Mouse (Mus musculus): Measurements from ENCODE around the gene Mfsd9. TPM values are rescaled to one million over a fixed set of nuclear protein-coding genes. Genes with fewer than 3 reads are reported as not detected.
A peak's percentile ranks its signal among the peaks of the same experiment; 100 is the strongest.

The Mfsd9 gene
- polyA plus RNA-seq (2014; fragmentation: Nextera tagmentation; extraction: Ambion mirVana) = 4.2 and 4.6 TPM in 2 replicates

DNA sequence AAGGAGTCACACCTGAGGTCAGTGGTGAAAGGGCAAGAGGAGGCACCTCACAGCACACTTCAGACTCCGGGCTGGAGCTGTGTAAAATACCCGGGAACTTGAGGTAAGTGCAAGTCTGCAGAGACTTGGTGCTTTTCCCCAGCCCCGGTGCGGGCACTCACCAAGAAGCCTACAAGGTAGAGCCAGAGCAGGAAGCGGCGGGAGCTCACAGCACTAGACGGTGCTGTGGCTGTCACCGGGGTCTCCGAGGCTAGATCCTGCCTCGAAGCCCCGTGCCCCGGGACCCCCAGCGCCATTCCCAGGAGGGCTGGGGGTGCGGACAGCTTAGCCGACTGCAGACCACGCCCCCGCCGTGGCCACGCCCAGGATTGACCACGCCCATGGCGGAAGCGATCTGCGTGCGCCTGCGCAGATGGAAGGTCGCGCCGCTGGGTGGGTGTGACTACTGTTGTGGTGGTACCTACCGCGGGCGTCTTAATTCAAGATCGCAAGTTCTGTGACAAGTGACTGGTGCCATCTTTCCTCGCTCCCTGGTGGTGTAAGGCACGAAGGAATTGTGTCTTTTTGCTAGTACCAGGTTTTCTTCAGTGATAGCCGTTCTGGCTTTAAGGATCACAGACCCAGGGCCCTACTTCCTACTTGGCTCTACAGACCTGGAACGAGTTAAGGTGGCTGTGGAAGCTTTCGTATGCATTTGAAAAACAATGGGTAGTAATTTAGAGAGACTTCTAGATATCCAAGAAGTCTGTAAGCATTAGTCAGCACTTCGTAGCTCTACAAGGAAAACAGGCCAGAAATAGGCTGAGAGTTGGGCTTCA is at the start of gene Mfsd9:
Gene Mfsd9, minus strand, starts transcription at position 364 of the 818 bp plus-strand sequence.
- no peak within 1 kb of the TSS for H3K27ac ChIP-seq (ENCODE audit: low read depth)

DNA sequence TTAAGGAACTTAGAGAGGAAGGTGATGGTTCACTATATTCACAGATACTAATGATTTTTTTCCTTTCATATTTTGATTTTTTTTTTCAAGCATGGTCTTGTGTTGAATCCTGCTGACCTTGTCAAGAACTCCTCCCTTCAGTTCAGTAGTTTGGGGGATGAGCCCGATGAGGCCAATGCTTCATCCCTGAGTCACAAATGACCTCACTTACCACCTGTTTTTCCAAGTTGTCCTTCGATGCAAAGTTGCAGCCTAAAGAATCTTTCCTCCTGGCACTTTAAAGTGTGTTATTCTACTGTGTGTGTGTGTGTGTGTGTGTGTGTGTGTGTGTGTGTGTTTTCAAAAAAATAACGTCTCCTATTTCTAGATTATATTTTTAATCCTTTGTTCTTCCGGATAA is 45.0 kb upstream of the Mfsd9 start:
- WGBS = 84% methylated on average over 4 of the region's 4 CpGs
- no peak for ATAC-seq (replicated peaks; ENCODE audit: low FRiP score, low TSS enrichment, low read depth)
- no peaks in the 10 kb centered on the region for H3K27me3 ChIP-seq (replicated peaks; ENCODE audit: control insufficient read depth, insufficient read depth, low read length)

More for the DNA sequence above, at the start of gene Mfsd9:
- Histone ChIP-seq H3K9ac (ENCODE audit: low read length) (peak within 1 kb of the TSS; percentile 25), H3K4me2 (ENCODE audit: low read length) (peak within 1 kb of the TSS; percentile 52), H3K27me3 (replicated peaks; ENCODE audit: control insufficient read depth, insufficient read depth, low read length) (no peaks in the 10 kb centered on the region), H3K4me1 (replicated peaks; ENCODE audit: control insufficient read depth, insufficient read depth, low read length) (no peaks in the 10 kb centered on the region; the same call in 1 of the 2 replicates), H3K36me3 (ENCODE audit: control insufficient read depth, insufficient read depth, low read length) (no peaks in the 10 kb centered on the region), H3K4me3 (ENCODE audit: low read depth, low read length) (peak within 1 kb of the TSS; percentile 61), H3K9me3 (ENCODE audit: control insufficient read depth, low read length) (no peaks in the 10 kb centered on the region)
- WGBS = 7% methylated on average over 38 of the region's 38 CpGs
- DNase-seq (ENCODE audit: low spot score) (peak; percentile 99), ATAC-seq (replicated peaks; ENCODE audit: low FRiP score, low TSS enrichment, low read depth) (peak; percentile 94)

DNA sequence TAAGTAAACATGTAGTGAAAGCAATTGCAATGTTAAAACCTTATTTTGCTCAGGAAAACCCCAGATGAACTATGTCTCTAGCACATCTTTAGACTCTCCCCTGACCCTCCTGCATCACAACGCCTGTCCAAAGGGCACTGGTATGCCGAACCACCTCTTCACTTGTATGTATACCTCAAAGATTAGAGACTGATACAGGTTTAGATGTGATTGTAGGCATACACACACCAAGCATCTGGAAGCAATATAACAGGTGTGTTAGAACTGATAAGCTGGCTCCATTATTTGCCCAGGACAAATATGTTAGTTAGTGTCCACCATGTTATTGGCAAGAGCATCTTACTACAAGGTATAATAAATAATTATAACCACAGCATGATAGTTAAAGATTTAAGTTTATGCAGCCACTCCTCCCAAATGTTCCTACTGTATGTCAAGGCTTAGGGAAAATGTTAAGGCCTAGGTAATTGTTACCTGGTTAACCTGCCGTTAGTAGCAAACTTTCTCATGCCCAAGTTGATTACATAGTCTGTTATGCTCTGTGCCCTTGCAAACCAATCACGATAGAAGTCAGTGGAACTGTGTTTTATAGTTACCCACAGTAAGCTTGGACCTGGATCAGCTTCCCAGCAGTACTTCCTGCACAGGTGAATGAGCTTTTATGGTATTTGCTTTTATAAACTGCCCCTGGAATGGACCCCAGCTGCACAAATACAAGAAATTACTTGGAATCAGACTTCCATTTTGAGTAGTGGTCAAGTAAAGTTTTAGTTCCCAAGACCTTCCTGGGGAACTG is 40.4 kb upstream of the Mfsd9 start:
- ATAC-seq (replicated peaks; ENCODE audit: low FRiP score, low TSS enrichment, low read depth) (0 out of 2 replicates have a peak, but pooled peaks have one; percentile 43), DNase-seq (ENCODE audit: low spot score) (no peak)
- no peak overlapping the region for H3K4me2 ChIP-seq (ENCODE audit: low read length)
- no peaks in the 10 kb centered on the region for H3K9me3 ChIP-seq (ENCODE audit: control insufficient read depth, low read length)
- no peaks in the 10 kb centered on the region for H3K27me3 ChIP-seq (replicated peaks; ENCODE audit: control insufficient read depth, insufficient read depth, low read length)
- H3K4me3 ChIP-seq (ENCODE audit: low read depth, low read length) = no peak overlapping the region
- 74% methylated on average over 4 of the region's 4 CpGs for WGBS
- no peaks in the 10 kb centered on the region for H3K36me3 ChIP-seq (ENCODE audit: control insufficient read depth, insufficient read depth, low read length)
- H3K9ac ChIP-seq (ENCODE audit: low read length) = no peak overlapping the region
- H3K4me1 ChIP-seq (replicated peaks; ENCODE audit: control insufficient read depth, insufficient read depth, low read length) = no peaks in the 10 kb centered on the region
- H3K27ac ChIP-seq (ENCODE audit: low read depth) = no peak overlapping the region

More for the DNA sequence above, 45.0 kb upstream of the Mfsd9 start:
- Histone ChIP-seq H3K27ac (ENCODE audit: low read depth) (no peak overlapping the region), H3K4me2 (ENCODE audit: low read length) (no peak overlapping the region), H3K9ac (ENCODE audit: low read length) (no peak overlapping the region), H3K36me3 (ENCODE audit: control insufficient read depth, insufficient read depth, low read length) (no peaks in the 10 kb centered on the region), H3K9me3 (ENCODE audit: control insufficient read depth, low read length) (no peaks in the 10 kb centered on the region), H3K4me1 (replicated peaks; ENCODE audit: control insufficient read depth, insufficient read depth, low read length) (no peaks in the 10 kb centered on the region), H3K4me3 (ENCODE audit: low read depth, low read length) (no peak overlapping the region)
- no peak for DNase-seq (ENCODE audit: low spot score)

DNA sequence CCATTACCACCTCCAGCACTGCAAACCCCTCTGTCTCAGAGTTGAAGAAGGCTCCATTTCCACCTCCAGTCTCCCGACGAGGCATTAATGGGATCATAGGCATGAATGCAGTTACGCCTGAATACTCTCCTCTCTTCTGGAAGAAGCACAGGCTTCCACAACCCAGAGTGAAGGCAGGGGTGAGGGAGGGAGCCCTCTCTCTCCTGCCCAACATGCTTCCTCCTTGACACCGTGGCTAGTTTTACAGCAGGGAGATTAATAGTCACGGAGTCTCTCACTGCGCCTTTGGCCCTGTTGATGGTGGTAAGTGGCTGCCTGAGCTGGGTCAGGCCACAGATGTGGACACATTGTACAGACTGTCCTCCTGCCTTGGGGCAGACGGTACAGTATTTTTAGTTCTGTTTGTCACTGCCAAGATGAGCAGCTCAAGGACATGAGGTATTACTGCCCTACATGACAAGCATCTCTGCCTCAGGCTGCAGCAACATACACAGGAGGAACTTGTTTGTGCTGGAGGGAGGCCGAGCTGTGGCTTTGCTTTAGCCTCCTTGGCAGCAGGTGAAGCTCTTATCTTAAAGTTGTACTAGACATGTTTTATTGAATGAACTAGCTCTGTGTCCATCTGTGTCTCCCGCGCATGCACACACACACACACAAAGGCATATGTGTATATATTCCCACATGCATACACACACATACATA is 38.9 kb upstream of the Mfsd9 start:
- Histone ChIP-seq H3K9me3 (ENCODE audit: control insufficient read depth, low read length) (no peaks in the 10 kb centered on the region), H3K27ac (ENCODE audit: low read depth) (no peak overlapping the region), H3K27me3 (replicated peaks; ENCODE audit: control insufficient read depth, insufficient read depth, low read length) (no peaks in the 10 kb centered on the region), H3K36me3 (ENCODE audit: control insufficient read depth, insufficient read depth, low read length) (no peaks in the 10 kb centered on the region), H3K4me3 (ENCODE audit: low read depth, low read length) (no peak overlapping the region), H3K9ac (ENCODE audit: low read length) (no peak overlapping the region), H3K4me1 (replicated peaks; ENCODE audit: control insufficient read depth, insufficient read depth, low read length) (no peaks in the 10 kb centered on the region), H3K4me2 (ENCODE audit: low read length) (no peak overlapping the region)
- ATAC-seq (replicated peaks; ENCODE audit: low FRiP score, low TSS enrichment, low read depth) (no peak), DNase-seq (ENCODE audit: low spot score) (no peak)
- WGBS = 68% methylated on average over 10 of the region's 10 CpGs

DNA sequence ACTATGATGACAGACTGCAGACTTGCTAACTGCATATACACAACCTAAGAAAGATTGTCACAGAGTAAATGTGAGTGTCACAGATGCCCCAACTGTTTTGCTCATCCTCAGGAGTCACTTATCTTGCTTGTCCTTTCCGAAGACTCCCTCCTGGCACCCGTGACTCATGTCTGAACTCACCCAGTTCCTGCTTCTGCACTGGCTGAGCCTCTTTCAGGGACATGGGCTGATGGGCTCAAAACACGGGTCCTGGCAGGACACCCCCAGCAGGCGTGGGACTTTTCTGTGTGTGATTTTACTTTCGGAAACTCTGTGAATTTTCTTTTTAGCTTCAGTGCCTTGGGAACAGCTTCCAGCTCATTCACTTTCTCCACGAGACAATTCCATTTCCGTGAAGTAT is 35.3 kb upstream of the Mfsd9 start:
- ATAC-seq (replicated peaks; ENCODE audit: low FRiP score, low TSS enrichment, low read depth) (no peak), DNase-seq (ENCODE audit: low spot score) (no peak)
- Histone ChIP-seq H3K4me3 (ENCODE audit: low read depth, low read length) (no peak overlapping the region), H3K27ac (ENCODE audit: low read depth) (no peak overlapping the region), H3K9me3 (ENCODE audit: control insufficient read depth, low read length) (no peaks in the 10 kb centered on the region), H3K27me3 (replicated peaks; ENCODE audit: control insufficient read depth, insufficient read depth, low read length) (no peaks in the 10 kb centered on the region), H3K4me1 (replicated peaks; ENCODE audit: control insufficient read depth, insufficient read depth, low read length) (no peaks in the 10 kb centered on the region), H3K4me2 (ENCODE audit: low read length) (no peak overlapping the region), H3K36me3 (ENCODE audit: control insufficient read depth, insufficient read depth, low read length) (no peaks in the 10 kb centered on the region), H3K9ac (ENCODE audit: low read length) (no peak overlapping the region)
- WGBS = 80% methylated on average over 7 of the region's 7 CpGs

DNA sequence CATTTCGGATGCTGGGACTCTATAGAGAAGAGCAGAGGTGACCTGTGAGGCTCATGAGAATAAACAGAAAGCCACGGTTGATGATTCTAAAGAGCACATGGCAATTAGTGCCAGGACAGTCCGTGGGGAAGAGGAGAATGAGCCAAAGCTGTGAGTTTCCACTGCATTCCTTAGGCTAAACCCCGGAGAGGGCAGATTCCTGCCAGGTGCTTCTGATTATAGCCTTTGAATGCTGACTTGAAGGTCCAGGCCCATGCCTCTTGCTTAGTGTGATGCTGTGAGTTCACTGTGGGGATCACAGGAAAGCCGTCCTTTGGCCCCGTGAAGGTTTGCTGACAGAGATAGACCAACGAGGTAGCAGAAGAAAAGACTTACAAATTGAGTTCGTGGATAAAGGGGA is 34.4 kb upstream of the Mfsd9 start:
- H3K4me1 ChIP-seq (replicated peaks; ENCODE audit: control insufficient read depth, insufficient read depth, low read length) = no peaks in the 10 kb centered on the region
- DNase-seq (ENCODE audit: low spot score) (no peak), ATAC-seq (replicated peaks; ENCODE audit: low FRiP score, low TSS enrichment, low read depth) (no peak)
- 66% methylated on average over 8 of the region's 8 CpGs for WGBS
- no peaks in the 10 kb centered on the region for H3K9me3 ChIP-seq (ENCODE audit: control insufficient read depth, low read length)
- no peaks in the 10 kb centered on the region for H3K27me3 ChIP-seq (replicated peaks; ENCODE audit: control insufficient read depth, insufficient read depth, low read length)
- H3K27ac ChIP-seq (ENCODE audit: low read depth) = no peak overlapping the region
- H3K4me2 ChIP-seq (ENCODE audit: low read length) = no peak overlapping the region
- H3K4me3 ChIP-seq (ENCODE audit: low read depth, low read length) = no peak overlapping the region
- no peak overlapping the region for H3K9ac ChIP-seq (ENCODE audit: low read length)
- H3K36me3 ChIP-seq (ENCODE audit: control insufficient read depth, insufficient read depth, low read length) = no peaks in the 10 kb centered on the region

DNA sequence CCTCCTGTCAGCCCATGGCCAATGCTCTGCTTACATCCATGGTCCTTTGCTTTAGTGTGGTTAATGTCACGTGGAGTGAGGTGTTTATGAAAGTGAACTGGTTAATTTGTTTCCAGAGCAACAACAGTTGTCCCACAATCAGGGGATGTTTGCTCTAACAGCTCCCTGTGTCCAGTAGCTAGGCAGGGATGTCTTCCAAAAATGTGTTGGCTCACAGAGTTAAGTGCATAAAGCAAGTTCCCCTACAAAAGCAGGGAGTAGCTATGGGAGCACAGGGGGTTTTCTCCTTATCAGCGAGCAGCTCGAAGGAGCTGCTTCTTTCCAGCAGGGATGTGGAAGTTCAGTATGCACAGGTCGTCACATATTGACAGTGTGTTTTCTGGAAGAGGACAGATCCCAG is 34.0 kb upstream of the Mfsd9 start:
- Histone ChIP-seq H3K9me3 (ENCODE audit: control insufficient read depth, low read length) (no peaks in the 10 kb centered on the region), H3K27me3 (replicated peaks; ENCODE audit: control insufficient read depth, insufficient read depth, low read length) (no peaks in the 10 kb centered on the region), H3K4me1 (replicated peaks; ENCODE audit: control insufficient read depth, insufficient read depth, low read length) (no peaks in the 10 kb centered on the region), H3K4me2 (ENCODE audit: low read length) (no peak overlapping the region), H3K27ac (ENCODE audit: low read depth) (no peak overlapping the region), H3K4me3 (ENCODE audit: low read depth, low read length) (no peak overlapping the region), H3K9ac (ENCODE audit: low read length) (no peak overlapping the region), H3K36me3 (ENCODE audit: control insufficient read depth, insufficient read depth, low read length) (no peaks in the 10 kb centered on the region)
- WGBS = 65% methylated on average over 4 of the region's 4 CpGs
- ATAC-seq (replicated peaks; ENCODE audit: low FRiP score, low TSS enrichment, low read depth) (no peak), DNase-seq (ENCODE audit: low spot score) (no peak)

DNA sequence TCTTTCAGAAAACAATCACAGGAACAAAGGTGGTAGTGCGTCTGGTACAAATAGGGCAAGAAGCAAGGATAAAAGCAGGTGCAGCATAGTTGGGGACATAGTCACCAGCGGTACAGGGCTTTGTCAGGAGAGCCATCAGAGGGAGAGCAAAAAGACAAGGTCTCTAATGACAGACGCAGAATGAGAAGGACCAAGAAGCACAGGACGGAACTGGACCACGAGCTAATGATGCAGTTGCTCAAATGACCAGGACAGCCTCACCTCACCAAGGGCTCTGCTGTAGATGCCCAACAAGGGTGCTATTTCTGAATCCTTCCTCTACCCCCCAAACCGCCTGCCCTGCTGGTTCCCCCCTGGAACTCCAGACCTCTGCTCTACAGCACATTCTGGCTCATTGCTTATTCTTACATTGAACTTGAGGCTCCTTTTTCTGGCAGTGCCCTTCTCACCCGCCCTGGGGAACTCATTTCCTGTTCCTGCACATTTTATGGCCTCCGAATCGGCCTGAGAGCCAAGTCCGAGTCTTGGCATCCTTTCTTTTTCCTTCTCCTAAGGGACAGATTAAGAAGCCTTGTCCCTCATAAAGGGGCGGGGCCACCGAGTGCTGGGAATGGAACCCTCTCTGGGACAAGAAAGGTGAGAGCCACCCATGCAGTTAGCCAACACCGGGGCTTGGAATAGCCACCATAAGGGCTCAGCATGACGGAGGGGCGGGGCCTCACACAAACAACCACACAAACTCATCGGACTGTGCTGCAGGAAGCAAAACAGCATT is 24.8 kb upstream of the Mfsd9 start:
- DNase-seq (ENCODE audit: low spot score) (no peak), ATAC-seq (replicated peaks; ENCODE audit: low FRiP score, low TSS enrichment, low read depth) (no peak)
- Histone ChIP-seq H3K9ac (ENCODE audit: low read length) (no peak overlapping the region), H3K36me3 (ENCODE audit: control insufficient read depth, insufficient read depth, low read length) (no peaks in the 10 kb centered on the region), H3K4me3 (ENCODE audit: low read depth, low read length) (no peak overlapping the region), H3K27ac (ENCODE audit: low read depth) (no peak overlapping the region), H3K4me2 (ENCODE audit: low read length) (no peak overlapping the region), H3K9me3 (ENCODE audit: control insufficient read depth, low read length) (no peaks in the 10 kb centered on the region), H3K27me3 (replicated peaks; ENCODE audit: control insufficient read depth, insufficient read depth, low read length) (no peaks in the 10 kb centered on the region), H3K4me1 (replicated peaks; ENCODE audit: control insufficient read depth, insufficient read depth, low read length) (no peaks in the 10 kb centered on the region)
- WGBS = 65% methylated on average over 16 of the region's 16 CpGs

Data from intestine, embryonic 14.5 days (tissue).